Mouse (Mus musculus) testis, postnatal 10 days (tissue): Measurements from ENCODE around the gene Lekr1.

Source experiments
- DNase-seq: peaks from one replicate; pipeline ENCODE4 v3.0.0; 2021; ENCODE audit warnings: low spot score

The Lekr1 gene

GRCm38 (mm10) chr3:65873093-65873830, 207.2 kb downstream of the Lekr1 start:
- DNase-seq = no peak
